Mouse (Mus musculus) heart, adult 2 months (tissue): ENCODE results near the gene Stk4.

ENCODE experiments used
- CTCF ChIP-seq: fragments of 200-600 bp; IDR thresholded peaks from 2 replicates; pipeline ENCODE4 v1.8.1; 2022; ENCODE audit warnings: antibody characterized with exemption, mild to moderate bottlenecking, moderate library complexity
- EP300 ChIP-seq: fragments of 200-500 bp; IDR thresholded peaks from 2 replicates; pipeline ENCODE4 v1.6.1; 2011; ENCODE audit warnings: low read depth, low read length, control low read depth; ENCODE audit not compliant: insufficient read depth
- POLR2A ChIP-seq: fragments of 200-500 bp; IDR thresholded peaks from 2 replicates; pipeline ENCODE4 v1.6.1; 2011; ENCODE audit warnings: mild to moderate bottlenecking, low read depth, low read length, control low read depth; ENCODE audit not compliant: insufficient read depth

DNA sequence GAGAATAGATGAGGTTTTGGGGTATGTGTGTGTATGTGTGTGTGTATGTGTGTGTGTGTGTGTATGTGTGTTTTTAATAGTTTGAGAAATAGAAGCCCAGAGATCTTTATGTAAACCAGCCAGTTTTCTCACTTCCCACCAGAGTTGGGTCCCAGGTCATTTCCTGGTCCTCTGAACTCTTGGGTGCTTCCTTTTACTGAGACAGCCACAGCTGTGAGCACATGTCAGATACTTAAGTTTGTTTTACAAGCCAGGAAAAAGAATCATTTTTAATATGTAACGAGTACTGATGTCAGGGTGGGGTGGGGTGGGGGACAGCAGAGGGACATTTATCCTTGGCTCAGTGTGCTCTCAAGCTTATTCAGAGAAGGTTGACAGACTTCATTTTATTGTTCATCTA, 65.2 kb downstream of the Stk4 start:
- TF ChIP-seq POLR2A (no peak), CTCF (no peak), EP300 (no peak)
